Mouse (Mus musculus): Measurements from ENCODE around the gene Cpt1c. TPM values are rescaled to one million over a fixed set of nuclear protein-coding genes. Genes with fewer than 3 reads are reported as not detected.
A peak's percentile ranks its signal among the peaks of the same experiment; 100 is the strongest.

Gene Cpt1c
- total and polyA plus RNA-seq, 2 experiments from 2014 or later: 54.0 to 88.1 TPM

DNA sequence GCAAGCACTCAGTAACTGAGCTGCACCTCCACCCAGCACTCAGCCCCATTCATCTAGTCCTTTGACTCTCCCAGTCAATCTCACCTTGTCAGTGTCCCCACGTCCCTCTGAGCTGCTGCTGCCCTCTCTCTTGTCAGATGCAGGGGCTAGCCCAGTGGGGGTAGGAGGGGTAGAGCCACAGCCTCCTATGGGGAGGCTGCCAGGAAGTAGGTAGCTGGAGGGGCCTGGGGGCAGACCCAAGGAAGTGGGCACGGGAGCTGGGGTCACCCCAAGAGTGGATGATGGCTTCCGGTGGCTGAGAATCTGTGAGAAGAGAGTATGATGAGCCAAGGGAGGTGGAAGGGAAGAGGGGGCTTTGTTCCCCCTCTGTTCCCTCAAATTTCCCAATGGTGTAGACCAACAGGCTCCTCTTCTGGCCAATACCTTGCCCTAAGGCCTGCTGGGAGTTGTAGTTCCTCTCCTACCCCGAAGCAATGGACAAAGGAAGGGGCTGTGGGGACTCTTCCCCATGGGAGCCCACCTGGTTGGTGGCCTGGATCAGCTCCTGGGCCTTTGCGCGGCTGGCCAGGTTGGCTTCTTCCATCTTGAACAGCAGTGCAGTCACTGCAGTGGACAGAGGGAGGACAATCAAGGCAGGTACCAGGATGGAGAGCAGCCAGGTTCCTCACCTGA, 30.8 kb upstream of the Cpt1c start:
- Histone ChIP-seq H3K9ac (replicated peaks; ENCODE audit: low read length, poor library complexity, severe bottlenecking) (no peak overlapping the region), H3K4me3 (ENCODE audit: low read depth, low read length) (no peak overlapping the region), H3K4me2 (ENCODE audit: low read depth, low read length, poor library complexity, severe bottlenecking) (no peak overlapping the region), H3K36me3 (ENCODE audit: insufficient read depth, low read length) (peaks cover 88% of the 10 kb centered on the region), H3K27me3 (ENCODE audit: insufficient read depth, low read length) (no peaks in the 10 kb centered on the region), H3K4me1 (ENCODE audit: insufficient read depth, low read length) (no peaks in the 10 kb centered on the region), H3K27ac (ENCODE audit: low read depth, low read length) (no peak overlapping the region), H3K9me3 (ENCODE audit: low read length) (no peaks in the 10 kb centered on the region)
- no peak for TF ChIP-seq CTCF (IDR thresholded peaks at IDR 0.05)
- WGBS: 87% methylated on average over 6 of the region's 6 CpGs
- DNase-seq (ENCODE audit: low spot score): no peak
- no peak; the same call in 1 of the 2 replicates for ATAC-seq (ENCODE audit: low FRiP score)

DNA sequence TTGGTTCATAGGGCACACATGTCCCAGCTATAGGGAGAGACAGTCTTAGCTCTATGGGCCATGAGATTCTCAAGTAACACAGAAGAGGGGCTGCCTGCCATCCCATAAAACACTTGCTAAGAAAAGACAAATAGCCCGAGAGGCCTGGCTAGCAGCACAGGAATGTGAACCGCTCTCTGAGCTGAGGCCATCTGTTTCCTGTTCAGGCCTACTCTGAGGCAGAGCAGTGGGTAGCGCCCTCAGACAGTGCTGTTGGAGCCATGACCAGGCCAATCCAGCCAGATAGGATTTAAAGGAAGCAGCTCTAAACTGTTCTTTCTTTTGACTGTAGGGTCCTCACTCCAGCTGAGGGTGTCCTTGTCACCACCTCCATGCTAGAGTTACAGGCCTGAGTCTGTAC, 29.9 kb upstream of the Cpt1c start:
- DNase-seq (ENCODE audit: low spot score): no peak
- H3K27me3 ChIP-seq (ENCODE audit: insufficient read depth, low read length): no peaks in the 10 kb centered on the region
- TF ChIP-seq CTCF (IDR thresholded peaks at IDR 0.05): no peak
- H3K9ac ChIP-seq (replicated peaks; ENCODE audit: low read length, poor library complexity, severe bottlenecking): no peak overlapping the region
- H3K9me3 ChIP-seq (ENCODE audit: low read length): no peaks in the 10 kb centered on the region
- no peaks in the 10 kb centered on the region for H3K4me1 ChIP-seq (ENCODE audit: insufficient read depth, low read length)
- ATAC-seq (ENCODE audit: low FRiP score): no peak
- H3K27ac ChIP-seq (ENCODE audit: low read depth, low read length): no peak overlapping the region
- 86% methylated on average over 3 of the region's 3 CpGs for WGBS
- H3K4me2 ChIP-seq (ENCODE audit: low read depth, low read length, poor library complexity, severe bottlenecking): no peak overlapping the region
- H3K4me3 ChIP-seq (ENCODE audit: low read depth, low read length): no peak overlapping the region
- H3K36me3 ChIP-seq (ENCODE audit: insufficient read depth, low read length): peaks cover 91% of the 10 kb centered on the region

DNA sequence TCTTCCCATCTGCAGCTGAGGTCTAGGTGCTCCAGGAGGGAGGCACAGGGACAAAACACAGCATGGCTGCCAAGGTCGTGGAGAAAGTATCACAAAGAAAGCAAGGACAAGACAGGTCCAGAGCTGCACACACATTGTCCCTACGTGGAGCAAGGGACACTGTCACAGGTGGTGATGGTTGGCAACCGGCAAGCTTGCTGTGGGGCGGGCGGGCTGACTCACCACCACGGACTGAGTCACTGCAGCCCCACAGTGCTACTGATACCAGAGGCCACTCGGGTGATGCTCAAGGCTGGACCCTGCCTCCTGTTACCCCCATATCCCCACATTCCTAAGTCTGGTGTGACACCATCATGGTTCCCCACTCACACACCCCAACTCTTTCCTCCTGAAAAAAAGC, 27.8 kb upstream of the Cpt1c start:
- 92% methylated on average over 7 of the region's 7 CpGs for WGBS
- Histone ChIP-seq H3K9ac (replicated peaks; ENCODE audit: low read length, poor library complexity, severe bottlenecking) (no peak overlapping the region), H3K4me1 (ENCODE audit: insufficient read depth, low read length) (no peaks in the 10 kb centered on the region), H3K4me3 (ENCODE audit: low read depth, low read length) (no peak overlapping the region), H3K27ac (ENCODE audit: low read depth, low read length) (no peak overlapping the region), H3K36me3 (ENCODE audit: insufficient read depth, low read length) (peaks cover 71% of the 10 kb centered on the region), H3K4me2 (ENCODE audit: low read depth, low read length, poor library complexity, severe bottlenecking) (no peak overlapping the region), H3K9me3 (ENCODE audit: low read length) (no peaks in the 10 kb centered on the region), H3K27me3 (ENCODE audit: insufficient read depth, low read length) (no peaks in the 10 kb centered on the region)
- no peak for DNase-seq (ENCODE audit: low spot score)
- no peak for ATAC-seq (ENCODE audit: low FRiP score)
- no peak for TF ChIP-seq CTCF (IDR thresholded peaks at IDR 0.05)

DNA sequence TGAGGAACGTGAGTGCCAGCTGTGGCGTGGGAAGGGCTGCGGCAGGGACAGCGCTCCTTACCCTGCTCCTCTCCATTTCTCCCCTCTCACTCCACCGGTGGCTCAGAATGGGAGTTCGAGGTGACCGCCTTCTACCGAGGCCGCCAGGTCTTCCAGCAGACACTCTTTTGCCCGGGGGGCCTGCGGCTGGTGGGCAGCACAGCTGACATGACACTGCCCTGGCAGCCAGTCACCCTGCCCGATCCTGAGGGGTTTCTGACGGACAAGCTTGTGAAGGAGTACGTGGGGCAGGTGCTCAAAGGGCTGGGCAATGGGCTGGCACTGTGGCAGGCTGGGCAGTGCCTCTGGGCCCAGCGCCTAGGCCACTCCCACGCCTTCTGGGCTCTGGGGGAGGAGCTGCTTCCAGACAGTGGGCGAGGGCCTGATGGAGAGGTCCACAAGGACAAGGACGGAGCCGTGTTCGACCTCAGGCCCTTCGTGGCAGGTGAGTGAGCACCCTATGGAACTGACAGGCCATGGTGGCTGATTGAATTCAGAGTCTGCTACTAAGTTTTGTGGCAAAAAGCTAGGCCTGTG, 26.0 kb upstream of the Cpt1c start:
- no peak for ATAC-seq (ENCODE audit: low FRiP score)
- Histone ChIP-seq H3K9me3 (ENCODE audit: low read length) (no peaks in the 10 kb centered on the region), H3K4me1 (ENCODE audit: insufficient read depth, low read length) (0 out of 2 replicates have a peak, but pooled peaks cover 2% of the 10 kb centered on the region), H3K27me3 (ENCODE audit: insufficient read depth, low read length) (no peaks in the 10 kb centered on the region), H3K36me3 (ENCODE audit: insufficient read depth, low read length) (peaks cover 53% of the 10 kb centered on the region), H3K4me2 (ENCODE audit: low read depth, low read length, poor library complexity, severe bottlenecking) (no peak overlapping the region), H3K27ac (ENCODE audit: low read depth, low read length) (no peak overlapping the region), H3K4me3 (ENCODE audit: low read depth, low read length) (no peak overlapping the region), H3K9ac (replicated peaks; ENCODE audit: low read length, poor library complexity, severe bottlenecking) (no peak overlapping the region)
- DNase-seq (ENCODE audit: low spot score): no peak
- WGBS: 87% methylated on average over 21 of the region's 21 CpGs
- TF ChIP-seq CTCF (IDR thresholded peaks at IDR 0.05): no peak

DNA sequence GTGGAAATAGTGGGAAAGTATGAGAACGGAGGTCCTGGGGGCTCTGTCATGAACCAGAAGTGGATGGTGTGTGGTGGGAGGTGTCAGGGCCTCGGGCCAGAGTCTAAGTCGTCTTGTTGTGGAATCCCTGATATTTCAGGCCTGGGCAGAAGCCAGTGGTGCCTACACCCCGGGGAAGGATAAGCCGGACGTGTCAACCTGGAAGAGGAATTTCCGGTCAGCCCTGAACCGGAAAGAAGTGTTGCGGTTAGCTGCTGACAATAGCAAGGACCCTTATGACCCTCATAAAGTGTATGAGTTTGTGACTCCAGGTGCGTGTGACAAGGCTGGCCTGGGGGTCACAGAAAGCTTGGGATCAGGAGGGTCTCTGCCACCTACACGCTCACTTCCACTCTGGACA, 25.1 kb upstream of the Cpt1c start:
- ATAC-seq (ENCODE audit: low FRiP score): no peak
- Histone ChIP-seq H3K27me3 (ENCODE audit: insufficient read depth, low read length) (no peaks in the 10 kb centered on the region), H3K4me3 (ENCODE audit: low read depth, low read length) (no peak overlapping the region), H3K27ac (ENCODE audit: low read depth, low read length) (no peak overlapping the region), H3K4me1 (ENCODE audit: insufficient read depth, low read length) (0 out of 2 replicates have a peak, but pooled peaks cover 2% of the 10 kb centered on the region), H3K9ac (replicated peaks; ENCODE audit: low read length, poor library complexity, severe bottlenecking) (no peak overlapping the region), H3K36me3 (ENCODE audit: insufficient read depth, low read length) (peaks cover 47% of the 10 kb centered on the region), H3K4me2 (ENCODE audit: low read depth, low read length, poor library complexity, severe bottlenecking) (no peak overlapping the region), H3K9me3 (ENCODE audit: low read length) (no peaks in the 10 kb centered on the region)
- WGBS: 84% methylated on average over 11 of the region's 11 CpGs
- TF ChIP-seq CTCF (IDR thresholded peaks at IDR 0.05): no peak
- no peak for DNase-seq (ENCODE audit: low spot score)

DNA sequence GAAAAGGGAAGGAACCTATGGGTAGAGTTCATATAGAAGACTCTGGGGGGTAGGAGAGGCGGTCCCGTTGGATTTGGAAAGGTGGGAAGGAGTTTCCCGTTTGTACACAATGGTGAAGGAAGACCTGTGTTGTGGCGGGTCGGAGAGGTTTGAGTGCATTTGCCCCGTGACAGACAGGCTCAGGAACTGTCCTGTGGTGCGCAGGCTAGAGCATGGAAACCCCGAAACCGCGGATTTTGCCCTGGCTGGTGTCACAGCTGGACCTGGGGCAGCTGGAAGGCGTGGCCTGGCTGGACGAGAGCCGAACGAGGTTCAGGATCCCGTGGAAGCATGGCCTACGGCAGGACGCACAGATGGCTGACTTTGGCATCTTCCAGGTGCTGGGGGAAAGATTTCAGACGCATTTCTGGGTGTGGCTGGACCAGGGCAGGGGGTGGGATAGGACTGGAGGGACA, 23.9 kb upstream of the Cpt1c start, which contains the start of gene Bcl2l12:
TSS of gene Bcl2l12 (minus strand) at position 212 of the 455 bp plus-strand sequence.
- Histone ChIP-seq H3K9me3 (ENCODE audit: low read length) (no peaks in the 10 kb centered on the region), H3K27me3 (ENCODE audit: insufficient read depth, low read length) (no peaks in the 10 kb centered on the region), H3K4me3 (ENCODE audit: low read depth, low read length) (peak within 1 kb of the TSS; percentile 54), H3K4me2 (ENCODE audit: low read depth, low read length, poor library complexity, severe bottlenecking) (peak within 1 kb of the TSS; percentile 80), H3K4me1 (ENCODE audit: insufficient read depth, low read length) (0 out of 2 replicates have a peak, but pooled peaks cover 2% of the 10 kb centered on the region), H3K27ac (ENCODE audit: low read depth, low read length) (peak within 1 kb of the TSS; percentile 62), H3K36me3 (ENCODE audit: insufficient read depth, low read length) (peaks cover 37% of the 10 kb centered on the region), H3K9ac (replicated peaks; ENCODE audit: low read length, poor library complexity, severe bottlenecking) (peak within 1 kb of the TSS; percentile 62)
- DNase-seq (ENCODE audit: low spot score) (peak; percentile 19), ATAC-seq (ENCODE audit: low FRiP score) (no peak)
- no peak for TF ChIP-seq CTCF (IDR thresholded peaks at IDR 0.05)
- WGBS: 3% methylated on average over 18 of the region's 18 CpGs

All from midbrain, postnatal 0 days (tissue).